Mouse (Mus musculus): Measurements from ENCODE around the gene Pdk2.

DNA sequence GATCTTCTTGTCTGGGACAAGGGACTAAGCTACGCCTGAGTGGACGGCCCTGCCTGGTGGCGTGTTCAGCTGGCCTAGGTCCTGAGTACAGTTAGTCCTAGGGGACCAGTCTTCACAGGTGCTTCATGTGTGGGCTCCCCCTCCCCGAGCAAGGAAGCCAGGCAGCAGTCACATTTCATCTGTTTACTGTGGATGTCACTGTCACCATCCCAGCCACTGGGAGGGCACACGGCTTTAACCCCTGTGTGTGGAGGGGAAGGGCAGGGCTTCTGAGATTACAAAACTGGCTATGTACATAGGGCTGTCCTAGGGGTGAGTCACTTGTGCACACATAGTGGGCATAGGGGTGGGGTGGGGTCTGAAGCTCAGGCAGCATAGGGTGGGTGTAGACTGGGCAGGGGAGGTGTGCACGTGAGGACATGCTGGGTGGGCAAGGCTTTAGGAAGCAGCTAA is 15.0 kb downstream of the Pdk2 start:
- TF ChIP-seq ZC3H11A (IDR thresholded peaks at IDR 0.05; ENCODE audit: borderline replicate concordance, low read depth, low read length) (no peak), ZNF384 (IDR thresholded peaks at IDR 0.05; ENCODE audit: low read depth, low read length) (no peak), HCFC1 (IDR thresholded peaks at IDR 0.05; ENCODE audit: borderline replicate concordance, insufficient read depth, low read length) (no peak), MAFK (IDR thresholded peaks at IDR 0.05; ENCODE audit: insufficient read depth, low read depth, low read length) (no peak), CHD2 (IDR thresholded peaks at IDR 0.05; ENCODE audit: low read depth, low read length) (no peak)
